ENCODE assay signal across 8 mouse cellular contexts in the genomic region with DNA sequence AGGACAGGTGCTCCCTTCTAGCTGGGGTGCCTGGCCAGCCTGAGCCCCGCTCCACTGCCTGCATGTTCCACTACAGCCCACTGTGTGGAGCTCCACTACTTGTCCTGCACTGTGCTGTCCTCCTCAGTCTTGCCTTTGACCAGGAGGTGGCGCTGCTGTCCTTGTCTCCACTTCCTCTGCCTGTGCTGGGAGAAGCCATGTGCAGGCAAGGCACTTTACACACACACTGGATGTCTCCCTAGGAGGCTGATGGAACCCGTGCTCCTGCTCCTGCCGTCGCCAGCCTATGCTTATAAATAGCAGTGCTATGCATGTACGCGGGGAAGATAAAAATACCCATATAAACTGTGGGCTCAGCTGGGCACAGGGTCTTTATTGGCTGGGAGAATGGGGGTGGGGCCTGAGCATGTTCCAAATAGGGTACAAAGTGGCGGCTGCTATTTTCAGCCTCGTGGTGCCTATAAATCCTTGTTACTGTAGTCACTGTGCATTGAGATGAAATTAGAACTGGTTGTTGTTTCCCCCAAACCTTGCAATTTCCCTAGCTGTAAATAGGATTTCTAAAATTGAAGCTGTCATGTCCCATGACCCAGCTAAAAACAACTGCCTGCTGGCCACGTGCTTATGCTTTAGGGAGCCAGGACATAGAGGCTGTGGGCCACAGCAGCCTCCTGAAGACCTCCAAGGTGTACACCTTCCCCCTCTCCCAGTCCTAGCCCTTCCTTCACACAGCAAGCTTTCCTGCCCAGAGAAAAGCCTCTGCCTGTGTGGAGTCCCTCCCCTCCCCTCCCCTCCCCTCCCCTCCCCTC. TPM values are rescaled to one million over a fixed set of nuclear protein-coding genes. Genes with fewer than 3 reads are reported as not detected.
DNase-seq lines count a peak whose midpoint lies in the region; ATAC-seq and TF ChIP-seq lines count a peak whose summit lies in the region.

No protein-coding gene starts in this region.

- no peak overlapping the region; the same call in 1 of the 2 replicates for H3K27ac ChIP-seq in intestine, postnatal 0 days (ENCODE audit: low read depth, low read length)
- H3K27ac ChIP-seq in midbrain, embryonic 10.5 days (replicated peaks): peak overlapping the region; percentile 19; the same call in 1 of the 2 replicates

- TF ChIP-seq CTCF in intestine, postnatal 0 days (IDR thresholded peaks at IDR 0.05; ENCODE audit: low read depth): peak; percentile 100

- intact Hi-C loops in left cerebral cortex, postnatal 36 days (cut with DNase I): loop anchor here (1.0 to 10.0 kb wide), 2 partner anchors 224 to 361 kb away; partner anchors contain the start of gene Dmc1

- H3K4me2 ChIP-seq in intestine, postnatal 0 days (replicated peaks; ENCODE audit: low read depth): no peak overlapping the region

- ATAC-seq in granulocyte monocyte progenitor cell, adult 5-6 weeks (replicated peaks; ENCODE audit: poor library complexity, severe bottlenecking): peak; percentile 98
- ATAC-seq in intestine, postnatal 0 days: peak; percentile 90

- 17% methylated on average over 10 of the region's 10 CpGs for WGBS in intestine, postnatal 0 days
- WGBS in midbrain, embryonic 10.5 days: 25% methylated on average over 10 of the region's 10 CpGs

- H3K4me1 ChIP-seq in intestine, postnatal 0 days (replicated peaks; ENCODE audit: control insufficient read depth, insufficient read depth, low read length): no peaks in the 10 kb centered on the region
- H3K4me1 ChIP-seq in midbrain, embryonic 10.5 days: peaks cover 19% of the 10 kb centered on the region

- H3K9ac ChIP-seq in intestine, postnatal 0 days (ENCODE audit: low read depth, low read length): no peak overlapping the region

- H3K9me3 ChIP-seq in intestine, postnatal 0 days (ENCODE audit: control insufficient read depth): no peaks in the 10 kb centered on the region
- no peaks in the 10 kb centered on the region for H3K9me3 ChIP-seq in midbrain, embryonic 10.5 days (replicated peaks)

- peaks cover 68% of the 10 kb centered on the region for H3K36me3 ChIP-seq in intestine, postnatal 0 days (ENCODE audit: control insufficient read depth, insufficient read depth)
- H3K36me3 ChIP-seq in midbrain, embryonic 10.5 days: peaks cover 82% of the 10 kb centered on the region

- H3K27me3 ChIP-seq in intestine, postnatal 0 days (replicated peaks; ENCODE audit: control insufficient read depth, insufficient read depth, low read length): no peaks in the 10 kb centered on the region
- H3K27me3 ChIP-seq in midbrain, embryonic 10.5 days (ENCODE audit: low read depth, poor library complexity, severe bottlenecking): no peaks in the 10 kb centered on the region

- H3K4me3 ChIP-seq in intestine, postnatal 0 days (ENCODE audit: low read depth, low read length): no peak overlapping the region
- H3K4me3 ChIP-seq in midbrain, embryonic 10.5 days: peak overlapping the region; percentile 4; the same call in 1 of the 2 replicates

- DNase-seq in adrenal gland, adult 8-10 months: peak; percentile 95
- peak; percentile 97 for DNase-seq in embryo, embryonic 9.5 days (ENCODE audit: extremely low spot score)
- DNase-seq in left cerebral cortex, postnatal 36 days (ENCODE audit: low spot score in 2 of 2): peak; percentile 98 to 99
- DNase-seq in midbrain, embryonic 10.5 days (ENCODE audit: low spot score): peak; percentile 97
- peak; percentile 98 to 99 for DNase-seq in right cerebral cortex, postnatal 36 days (ENCODE audit: low spot score in 2 of 2)
- DNase-seq in urinary bladder, postnatal 4 days (ENCODE audit: low spot score in 2 of 2): peak; percentile 90 to 95

RNA-seq across cellular contexts. Expression of gene Slc16a8, which starts 11.1 kb away (rescaled TPM):
- total RNA-seq in adrenal gland, adult 8-10 months (2022): not detected
- not detected in 2 replicates for total RNA-seq in granulocyte monocyte progenitor cell, adult 5-6 weeks (2014; fragmentation: Nextera tagmentation)
- not detected in 2 replicates for total RNA-seq in granulocyte monocyte progenitor cell, adult 5-6 weeks (2017)
- polyA plus RNA-seq in intestine, postnatal 0 days (2015; fragmentation: Nextera tagmentation; extraction: Ambion mirVana): 0.12 TPM in 1 of 2 replicates, not detected in the other
- under 1 TPM in 1 of 2 experiments, not detected in 1; 0.17 TPM for total RNA-seq in left cerebral cortex, postnatal 36 days (2021)
- 0.06 and 0.14 TPM in 2 replicates for polyA plus RNA-seq in midbrain, embryonic 10.5 days (2016; fragmentation: Nextera tagmentation; extraction: Ambion mirVana)

RNA-seq across cellular contexts. Expression of gene Gm49486, which starts 14.2 kb away (rescaled TPM):
- not detected for total RNA-seq in adrenal gland, adult 8-10 months (2022)
- total RNA-seq in granulocyte monocyte progenitor cell, adult 5-6 weeks (2014; fragmentation: Nextera tagmentation): 0.83 TPM in 1 of 2 replicates, not detected in the other
- total RNA-seq in granulocyte monocyte progenitor cell, adult 5-6 weeks (2017): 0.52 TPM in 1 of 2 replicates, not detected in the other
- polyA plus RNA-seq in intestine, postnatal 0 days (2015; fragmentation: Nextera tagmentation; extraction: Ambion mirVana): 0.14 and 0.30 TPM in 2 replicates
- total RNA-seq in left cerebral cortex, postnatal 36 days (2021): 1 to 10 TPM in 1 of 2 experiments, under 1 TPM in 1; 0.20 to 1.2 TPM
- 0.12 and 0.34 TPM in 2 replicates for polyA plus RNA-seq in midbrain, embryonic 10.5 days (2016; fragmentation: Nextera tagmentation; extraction: Ambion mirVana)

RNA-seq across cellular contexts. Expression of gene Pick1, which starts 14.5 kb away (rescaled TPM):
- 10 to 100 TPM; 18.1 to 38.0 (median 23.4) TPM for total RNA-seq in adrenal gland, adult 8-10 months (2022)
- total RNA-seq in granulocyte monocyte progenitor cell, adult 5-6 weeks (2014; fragmentation: Nextera tagmentation): 7.8 and 11.3 TPM in 2 replicates
- 5.3 and 8.4 TPM in 2 replicates for total RNA-seq in granulocyte monocyte progenitor cell, adult 5-6 weeks (2017)
- polyA plus RNA-seq in intestine, postnatal 0 days (2015; fragmentation: Nextera tagmentation; extraction: Ambion mirVana): 21.9 and 24.6 TPM in 2 replicates
- total RNA-seq in left cerebral cortex, postnatal 36 days (2021): 10 to 100 TPM; 48.9 to 50.4 TPM
- 42.1 and 52.2 TPM in 2 replicates for polyA plus RNA-seq in midbrain, embryonic 10.5 days (2016; fragmentation: Nextera tagmentation; extraction: Ambion mirVana)

RNA-seq across cellular contexts. Expression of gene Baiap2l2, which starts 41.9 kb away (rescaled TPM):
- 1 to 10 TPM in 1 of 4 experiments, under 1 TPM in 1, not detected in 2; 0.35 to 1.6 TPM for total RNA-seq in adrenal gland, adult 8-10 months (2022)
- total RNA-seq in granulocyte monocyte progenitor cell, adult 5-6 weeks (2014; fragmentation: Nextera tagmentation): not detected in 2 replicates
- total RNA-seq in granulocyte monocyte progenitor cell, adult 5-6 weeks (2017): not detected in 2 replicates
- polyA plus RNA-seq in intestine, postnatal 0 days (2015; fragmentation: Nextera tagmentation; extraction: Ambion mirVana): 19.3 and 21.3 TPM in 2 replicates
- total RNA-seq in left cerebral cortex, postnatal 36 days (2021): 1 to 10 TPM; 3.5 to 4.5 TPM
- polyA plus RNA-seq in midbrain, embryonic 10.5 days (2016; fragmentation: Nextera tagmentation; extraction: Ambion mirVana): 1.1 and 2.4 TPM in 2 replicates
